Mouse (Mus musculus) heart, embryonic 15.5 days (tissue): ENCODE results near the gene Slc18a3. TPM values are rescaled to one million over a fixed set of nuclear protein-coding genes. Genes with fewer than 3 reads are reported as not detected.
A peak's percentile ranks its signal among the peaks of the same experiment; 100 is the strongest.

ENCODE experiments used
- ATAC-seq: fragments of 200-750 bp; cut with Nextera tagmentation; replicated peaks from 2 replicates; pipeline ENCODE4 v1.8.0; 2017; ENCODE audit warnings: low read depth, moderate TSS enrichment; ENCODE audit not compliant: insufficient number of reproducible peaks, insufficient read depth, low FRiP score
- H3K27ac ChIP-seq: fragments of 300-500 bp; sonication (generic); 2 replicates; pipeline ENCODE4 v1.5.1; 2015; ENCODE audit warnings: mild to moderate bottlenecking, inconsistent platforms
- H3K27me3 ChIP-seq: fragments of 300-500 bp; sonication (generic); 2 replicates; pipeline ENCODE4 v1.6.1; 2015; ENCODE audit warnings: inconsistent platforms
- H3K36me3 ChIP-seq: fragments of 300-500 bp; sonication (generic); 2 replicates; pipeline ENCODE4 v1.6.1; 2015; ENCODE audit warnings: mild to moderate bottlenecking, inconsistent platforms
- H3K4me1 ChIP-seq: fragments of 300-500 bp; sonication (generic); replicated peaks from 2 replicates; pipeline ENCODE4 v1.6.1; 2015; ENCODE audit warnings: inconsistent platforms
- H3K4me2 ChIP-seq: fragments of 300-500 bp; sonication (generic); 2 replicates; pipeline ENCODE4 v1.6.1; 2015; ENCODE audit warnings: inconsistent platforms, mild to moderate bottlenecking, moderate library complexity
- H3K4me3 ChIP-seq: fragments of 300-500 bp; sonication (generic); 2 replicates; pipeline ENCODE4 v1.5.1; 2015; ENCODE audit warnings: mild to moderate bottlenecking, inconsistent platforms
- H3K9ac ChIP-seq: fragments of 300-500 bp; sonication (generic); 2 replicates; pipeline ENCODE4 v1.6.1; 2015; ENCODE audit warnings: mild to moderate bottlenecking, inconsistent platforms
- H3K9me3 ChIP-seq: fragments of 300-500 bp; sonication (generic); replicated peaks from 2 replicates; pipeline ENCODE4 v1.6.1; 2016; ENCODE audit warnings: inconsistent platforms
- WGBS: fragments of 180-500 bp; shearing (Covaris S2); methylation state at CpG from one replicate; pipeline ENCODE4 v1.1.7; 2015; ENCODE audit warnings: mixed read lengths; 5-methylcytosine and 5-hydroxymethylcytosine counted together
- polyA plus RNA-seq: library from polyadenylated mRNA; unstranded; fragments of >200 nt; fragmentation: Nextera tagmentation; extraction: Ambion mirVana; gene quantifications from 2 replicates; pipeline ENCODE4 v1.2.1, GENCODE M21; 2015

Gene Slc18a3
- polyA plus RNA-seq, 1 experiment from 2014 or later: 0.13 TPM

DNA sequence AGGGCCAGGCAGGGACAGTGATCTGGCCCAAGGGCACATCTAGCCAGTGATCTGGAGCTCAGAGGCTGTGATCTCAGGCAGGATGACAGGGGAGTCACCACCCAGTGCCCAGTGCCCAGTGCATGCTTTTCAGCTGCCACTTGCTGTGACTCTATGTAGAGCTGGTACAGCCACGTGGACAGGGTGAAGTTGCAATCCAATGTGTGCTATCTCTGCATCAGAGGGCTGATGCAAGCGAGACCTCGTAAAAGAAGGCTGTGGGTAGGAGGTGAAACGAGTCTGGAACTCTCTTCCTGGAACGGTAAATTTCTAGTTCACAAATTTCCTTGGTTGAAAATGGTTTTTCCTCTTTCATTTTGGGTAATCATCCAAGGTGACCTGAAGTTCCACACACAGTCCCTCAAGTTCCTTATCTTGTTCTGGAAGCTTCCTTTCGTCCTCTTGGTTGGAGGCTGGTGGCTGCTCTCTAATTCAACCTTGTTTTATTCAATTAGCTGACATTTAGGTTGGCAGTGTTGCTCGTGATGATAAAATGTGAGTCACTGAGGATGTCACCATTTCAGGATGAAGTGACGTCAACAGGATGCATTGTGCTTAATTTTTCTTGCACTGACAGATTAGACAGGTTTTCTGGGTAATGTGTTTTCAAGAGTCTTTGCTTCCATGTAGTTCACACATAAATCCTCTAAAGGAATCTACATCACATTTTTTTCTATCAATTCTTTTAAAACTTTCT is 31.6 kb upstream of the Slc18a3 start:
- Histone ChIP-seq H3K4me3 (no peak overlapping the region), H3K27me3 (peaks cover 25% of the 10 kb centered on the region; the same call in 1 of the 2 replicates), H3K27ac (no peak overlapping the region), H3K36me3 (no peaks in the 10 kb centered on the region), H3K4me1 (no peaks in the 10 kb centered on the region; the same call in 1 of the 2 replicates), H3K9me3 (no peaks in the 10 kb centered on the region), H3K4me2 (no peak overlapping the region), H3K9ac (no peak overlapping the region)
- no peak for ATAC-seq
- WGBS: 50% methylated on average over 8 of the region's 8 CpGs

GRCm38 (mm10) chr14:32492521-32492920 is 27.9 kb upstream of the Slc18a3 start:
- H3K27me3 ChIP-seq: peaks cover 29% of the 10 kb centered on the region; the same call in 1 of the 2 replicates
- H3K4me2 ChIP-seq: peak overlapping the region; percentile 47
- H3K27ac ChIP-seq: no peak overlapping the region
- H3K4me1 ChIP-seq: no peaks in the 10 kb centered on the region; the same call in 1 of the 2 replicates
- H3K36me3 ChIP-seq: no peaks in the 10 kb centered on the region
- WGBS: 16% methylated on average over 13 of the region's 13 CpGs
- H3K4me3 ChIP-seq: peak overlapping the region; percentile 24
- no peak for ATAC-seq
- H3K9me3 ChIP-seq: no peaks in the 10 kb centered on the region
- no peak overlapping the region for H3K9ac ChIP-seq

DNA sequence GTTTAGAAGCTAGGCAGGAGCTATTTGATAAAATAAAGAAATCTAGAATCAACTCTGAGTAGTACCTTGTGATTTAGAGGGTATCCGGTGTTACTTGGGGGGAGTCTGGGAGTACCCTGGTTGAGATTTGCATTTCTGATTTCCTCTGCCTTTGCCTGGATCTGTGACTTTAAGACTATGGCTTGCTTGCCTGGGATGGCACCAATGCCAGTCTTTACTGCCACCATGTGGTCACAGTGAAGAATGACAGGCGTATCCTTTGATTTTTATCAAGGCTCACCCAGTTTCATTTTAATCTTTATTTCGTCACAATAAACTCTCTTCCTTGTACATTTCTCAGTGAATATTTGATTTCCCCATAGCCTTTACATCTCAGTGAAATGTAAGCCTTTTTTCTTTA is 17.4 kb upstream of the Slc18a3 start:
- H3K9me3 ChIP-seq: no peaks in the 10 kb centered on the region
- no peak for ATAC-seq
- H3K4me2 ChIP-seq: no peak overlapping the region
- no peak overlapping the region for H3K4me3 ChIP-seq
- H3K4me1 ChIP-seq: no peaks in the 10 kb centered on the region
- no peak overlapping the region for H3K27ac ChIP-seq
- H3K36me3 ChIP-seq: no peaks in the 10 kb centered on the region
- 6% methylated on average over 3 of the region's 3 CpGs for WGBS
- H3K27me3 ChIP-seq: peaks cover 9% of the 10 kb centered on the region
- H3K9ac ChIP-seq: no peak overlapping the region

DNA sequence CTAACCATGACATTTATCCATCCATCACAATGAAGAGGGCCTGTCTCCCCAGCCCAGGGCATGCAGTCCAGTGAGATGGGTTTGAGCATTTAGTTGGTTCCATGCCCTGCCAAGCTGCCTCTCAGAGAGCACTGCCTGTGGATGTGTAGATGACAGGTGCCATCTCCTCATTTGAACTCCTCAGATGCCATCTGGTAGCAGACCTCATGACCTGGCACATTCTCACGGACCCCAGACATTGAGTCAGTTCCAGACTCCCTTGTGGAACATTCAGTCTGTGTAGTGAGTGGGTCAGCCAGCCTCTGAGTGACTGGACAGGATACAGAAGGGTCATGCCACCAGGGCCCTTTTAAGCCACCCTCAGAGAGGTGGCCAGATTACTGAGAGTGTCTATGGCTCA is 12.9 kb upstream of the Slc18a3 start:
- no peaks in the 10 kb centered on the region for H3K4me1 ChIP-seq
- H3K36me3 ChIP-seq: no peaks in the 10 kb centered on the region
- ATAC-seq: no peak
- H3K27me3 ChIP-seq: 0 out of 2 replicates have a peak, but pooled peaks cover 7% of the 10 kb centered on the region
- no peak overlapping the region for H3K9ac ChIP-seq
- H3K4me3 ChIP-seq: no peak overlapping the region
- WGBS: 29% methylated on average over 1 of the region's 1 CpGs
- no peak overlapping the region for H3K4me2 ChIP-seq
- H3K27ac ChIP-seq: no peak overlapping the region
- no peaks in the 10 kb centered on the region for H3K9me3 ChIP-seq

- no peak for ATAC-seq
- Histone ChIP-seq H3K27ac (no peak overlapping the region), H3K4me3 (no peak overlapping the region), H3K36me3 (no peaks in the 10 kb centered on the region), H3K27me3 (0 out of 2 replicates have a peak, but pooled peaks cover 10% of the 10 kb centered on the region), H3K4me2 (no peak overlapping the region), H3K9me3 (no peaks in the 10 kb centered on the region), H3K4me1 (no peaks in the 10 kb centered on the region), H3K9ac (no peak overlapping the region)
- 68% methylated on average over 6 of the region's 6 CpGs for WGBS
Observed at GRCm38 (mm10) chr14:32476559-32476958, 11.9 kb upstream of the Slc18a3 start.

GRCm38 (mm10) chr14:32472996-32473395 is 8.3 kb upstream of the Slc18a3 start:
- no peaks in the 10 kb centered on the region for H3K4me1 ChIP-seq
- 15% methylated on average over 4 of the region's 4 CpGs for WGBS
- no peak for ATAC-seq

DNA sequence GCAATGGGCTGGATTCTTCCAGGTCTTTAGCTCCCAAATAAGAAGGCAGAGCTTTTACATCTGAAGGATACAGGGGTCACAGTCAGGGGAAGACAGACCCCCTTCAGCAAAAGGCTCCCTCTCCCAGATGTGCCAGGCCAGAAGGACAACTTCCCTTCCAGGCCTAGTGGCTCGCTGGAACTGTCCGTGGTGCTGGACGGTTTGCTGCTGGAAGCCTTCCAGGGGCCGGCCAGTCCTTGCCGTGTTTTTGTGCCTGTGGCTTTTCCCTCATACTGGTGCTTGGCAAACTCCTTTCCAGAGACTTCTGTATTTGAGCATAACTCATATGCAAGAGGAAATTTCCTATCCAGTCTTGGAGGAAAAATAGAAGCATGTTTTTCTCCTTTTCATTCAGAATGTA is 3.0 kb upstream of the Slc18a3 start:
- H3K27ac ChIP-seq: no peak overlapping the region
- ATAC-seq: no peak
- no peak overlapping the region for H3K9ac ChIP-seq
- H3K9me3 ChIP-seq: no peaks in the 10 kb centered on the region
- H3K4me1 ChIP-seq: peaks cover 20% of the 10 kb centered on the region
- WGBS: 6% methylated on average over 5 of the region's 5 CpGs
- no peaks in the 10 kb centered on the region for H3K36me3 ChIP-seq
- no peak overlapping the region for H3K4me3 ChIP-seq
- H3K4me2 ChIP-seq: no peak overlapping the region
- H3K27me3 ChIP-seq: peaks cover 71% of the 10 kb centered on the region

More at GRCm38 (mm10) chr14:32472996-32473395, 8.3 kb upstream of the Slc18a3 start:
- Histone ChIP-seq H3K4me3 (no peak overlapping the region), H3K9ac (no peak overlapping the region), H3K36me3 (no peaks in the 10 kb centered on the region), H3K4me2 (no peak overlapping the region), H3K27me3 (peaks cover 23% of the 10 kb centered on the region), H3K27ac (no peak overlapping the region), H3K9me3 (no peaks in the 10 kb centered on the region)

- Histone ChIP-seq H3K4me2 (peak within 1 kb of the TSS; percentile 62), H3K27me3 (peaks cover 85% of the 10 kb centered on the region), H3K4me1 (peaks cover 20% of the 10 kb centered on the region), H3K27ac (no peak within 1 kb of the TSS), H3K9me3 (no peaks in the 10 kb centered on the region), H3K36me3 (no peaks in the 10 kb centered on the region), H3K4me3 (peak within 1 kb of the TSS; percentile 33), H3K9ac (no peak within 1 kb of the TSS)
- no peak for ATAC-seq
- WGBS: 13% methylated on average over 13 of the region's 13 CpGs
Observed at GRCm38 (mm10) chr14:32465889-32466288, 1.2 kb upstream of the Slc18a3 start, which contains the start of gene Chat. Gene Chat, minus strand, starts transcription at chr14:32465989.

DNA sequence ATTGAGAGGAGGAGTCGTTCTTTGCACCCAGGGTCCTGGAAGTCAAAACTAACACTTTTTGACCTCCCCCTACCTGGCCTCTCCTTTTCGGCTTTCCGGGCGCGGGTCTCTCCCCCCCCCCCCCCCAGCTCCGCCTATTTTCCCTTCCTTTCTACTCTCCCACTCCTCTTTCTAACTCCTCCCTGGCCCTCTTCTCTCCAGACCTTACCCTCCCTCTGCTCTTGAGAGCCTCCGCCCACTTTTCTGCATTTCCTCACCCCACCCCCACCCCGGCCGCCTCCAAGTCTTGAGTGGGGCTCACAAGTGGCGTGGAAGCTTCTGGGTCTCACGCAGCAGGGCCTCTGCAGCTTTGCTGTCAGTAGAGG is 838 bp upstream of the Slc18a3 start:
- H3K9me3 ChIP-seq: no peaks in the 10 kb centered on the region
- H3K9ac ChIP-seq: no peak overlapping the region
- H3K4me2 ChIP-seq: no peak overlapping the region
- 3% methylated on average over 7 of the region's 11 CpGs for WGBS
- H3K27ac ChIP-seq: no peak overlapping the region
- no peak for ATAC-seq
- no peaks in the 10 kb centered on the region for H3K36me3 ChIP-seq
- H3K27me3 ChIP-seq: peaks cover 89% of the 10 kb centered on the region
- H3K4me3 ChIP-seq: no peak overlapping the region
- peaks cover 20% of the 10 kb centered on the region for H3K4me1 ChIP-seq

DNA sequence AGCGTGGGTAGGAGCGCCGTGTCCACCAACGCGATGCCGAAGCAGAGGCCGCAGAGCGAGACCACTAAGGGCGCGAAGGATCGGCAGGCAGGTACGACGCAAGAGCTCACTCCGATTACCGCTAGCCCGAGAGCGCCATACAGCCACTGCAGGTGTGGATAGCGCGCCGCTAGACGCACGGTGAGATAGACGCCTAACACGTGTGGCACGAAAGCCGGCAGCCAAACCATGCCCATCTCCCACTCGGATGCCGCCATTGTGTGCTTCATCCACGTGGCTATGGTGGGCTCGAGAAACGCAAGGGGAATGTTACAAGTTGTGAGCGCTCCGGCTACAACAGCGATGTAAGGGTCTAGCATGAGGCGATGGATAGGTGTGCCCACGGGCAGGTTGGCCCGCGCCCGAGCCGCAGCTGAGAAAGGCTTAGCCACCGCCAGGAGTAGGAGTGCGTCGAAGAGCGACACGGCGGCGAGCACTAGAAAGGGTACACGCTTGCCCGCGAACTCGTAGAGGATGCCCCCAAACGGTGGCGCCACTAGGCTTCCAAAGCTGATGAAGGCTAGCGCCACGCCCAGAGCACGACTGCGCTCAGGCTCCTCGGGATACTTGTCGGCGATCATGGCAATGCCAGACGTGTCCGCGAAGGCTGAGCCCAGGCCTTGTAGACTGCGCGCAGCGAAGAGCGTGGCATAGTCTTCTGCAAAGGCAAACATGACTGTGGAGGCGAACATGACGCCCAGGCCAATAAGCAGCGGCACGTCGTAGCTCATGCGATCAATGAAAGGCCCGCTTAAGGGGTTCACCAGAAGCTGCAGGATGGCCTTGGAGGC is 1.2 kb downstream of the Slc18a3 start:
- ATAC-seq: no peak
- WGBS: 3% methylated on average over 74 of the region's 74 CpGs
- no peak overlapping the region; the same call in 1 of the 2 replicates for H3K4me2 ChIP-seq

GRCm38 (mm10) chr14:32452552-32452951 is 12.1 kb downstream of the Slc18a3 start:
- 8% methylated on average over 4 of the region's 4 CpGs for WGBS
- Histone ChIP-seq H3K4me1 (no peaks in the 10 kb centered on the region), H3K9ac (no peak overlapping the region), H3K4me2 (no peak overlapping the region), H3K9me3 (no peaks in the 10 kb centered on the region), H3K4me3 (no peak overlapping the region), H3K36me3 (no peaks in the 10 kb centered on the region), H3K27ac (no peak overlapping the region), H3K27me3 (peaks cover 41% of the 10 kb centered on the region)
- ATAC-seq: no peak

More for the DNA sequence above, 1.2 kb downstream of the Slc18a3 start:
- H3K27ac ChIP-seq: no peak overlapping the region
- peaks cover 96% of the 10 kb centered on the region for H3K27me3 ChIP-seq
- H3K4me3 ChIP-seq: peak overlapping the region; percentile 33
- H3K4me1 ChIP-seq: peaks cover 20% of the 10 kb centered on the region
- no peaks in the 10 kb centered on the region for H3K36me3 ChIP-seq
- no peak overlapping the region for H3K9ac ChIP-seq
- no peaks in the 10 kb centered on the region for H3K9me3 ChIP-seq
